Mouse (Mus musculus): Measurements from ENCODE around the gene Hist2h3c1. TPM values are rescaled to one million over a fixed set of nuclear protein-coding genes. Genes with fewer than 3 reads are reported as not detected.

Gene Hist2h3c1
- not detected for polyA plus RNA-seq (2017; shearing (Covaris generic))

GRCm38 (mm10) chr3:96246427-96246856, at the start of gene Hist2h3c1:
TSS of gene Hist2h3c1 (plus strand) at chr3:96246685.

DNA sequence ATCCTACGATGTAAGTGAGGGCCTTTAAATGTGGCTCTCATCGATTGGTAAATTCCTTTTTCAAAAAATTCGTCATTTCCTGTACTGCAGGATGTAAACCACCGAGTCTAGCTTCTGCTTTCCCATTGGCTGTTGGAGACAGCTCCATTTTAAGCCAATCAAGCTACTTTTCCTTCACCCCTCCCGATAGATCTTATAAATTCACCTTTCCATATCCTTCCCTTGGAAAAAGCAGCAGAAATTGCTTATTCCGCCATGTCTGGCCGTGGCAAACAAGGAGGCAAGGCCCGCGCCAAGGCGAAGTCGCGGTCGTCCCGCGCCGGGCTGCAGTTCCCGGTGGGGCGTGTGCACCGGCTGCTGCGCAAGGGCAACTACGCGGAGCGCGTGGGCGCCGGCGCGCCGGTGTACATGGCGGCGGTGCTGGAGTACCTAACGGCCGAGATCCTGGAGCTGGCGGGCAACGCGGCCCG, 26.8 kb upstream of the Hist2h3c1 start, which contains the start of the genes Bola1 and Hist2h2ab:
TSS of gene Bola1 (minus strand) at position 49 of the 470 bp plus-strand sequence.
TSS of gene Hist2h2ab (plus strand) at position 205 of the 470 bp plus-strand sequence.

GRCm38 (mm10) chr3:96220765-96221639, 25.5 kb upstream of the Hist2h3c1 start, which contains the start of the genes Hist2h2ac and Hist2h2be:
TSS of gene Hist2h2ac (minus strand) at chr3:96220880.
TSS of gene Hist2h2be (plus strand) at chr3:96221119.

DNA sequence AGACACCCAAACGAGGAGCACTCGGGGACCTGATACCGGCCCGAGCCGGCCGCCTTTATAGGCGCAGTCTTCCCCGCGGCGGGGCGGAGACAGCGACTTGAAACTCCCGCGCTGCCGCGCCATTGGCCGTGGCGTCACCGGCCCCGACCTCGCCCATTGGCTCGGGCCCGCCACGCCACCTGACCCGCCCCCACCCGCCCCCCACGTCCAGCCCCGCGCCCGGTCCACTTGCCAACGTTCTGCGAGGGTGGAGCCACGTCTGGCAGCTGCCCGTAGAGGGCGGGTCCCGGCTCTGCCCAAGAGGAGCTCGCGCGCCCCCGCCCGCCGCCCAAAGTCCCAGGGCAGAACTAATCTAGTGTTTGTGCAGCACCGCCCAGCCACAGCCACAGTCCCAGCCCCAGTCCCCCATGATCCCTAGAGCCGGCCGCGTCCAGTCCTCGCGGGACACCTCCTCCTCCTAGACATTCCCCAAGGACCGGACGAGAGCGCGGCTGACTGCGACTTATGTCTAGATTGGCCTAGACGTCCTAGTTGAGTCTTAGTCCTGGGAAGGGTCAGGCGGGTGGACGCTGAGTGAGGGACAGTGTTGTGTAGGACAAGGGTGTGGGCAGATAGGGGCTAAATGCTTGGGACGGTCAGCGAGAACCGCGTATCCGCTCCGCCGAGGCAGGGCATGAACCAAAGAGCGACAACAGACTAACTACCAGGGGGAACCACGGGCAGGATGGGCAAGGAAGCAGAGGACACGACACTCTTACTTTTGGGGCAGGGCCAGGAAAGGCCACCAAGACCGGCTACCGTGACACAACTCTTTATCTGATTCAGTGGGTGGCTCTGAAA, 7.3 kb upstream of the Hist2h3c1 start, which contains the start of gene Hist2h3c2:
TSS of gene Hist2h3c2 (minus strand) at position 174 of the 840 bp plus-strand sequence.

GRCm38 (mm10) chr3:96239949-96240798, 6.3 kb upstream of the Hist2h3c1 start, which contains the start of gene Hist2h2aa2:
TSS of gene Hist2h2aa2 (minus strand) at chr3:96240276.

GRCm38 (mm10) chr3:96245003-96245886, 1.2 kb upstream of the Hist2h3c1 start, which contains the start of gene Hist2h2aa1:
TSS of gene Hist2h2aa1 (plus strand) at chr3:96245497.

DNA sequence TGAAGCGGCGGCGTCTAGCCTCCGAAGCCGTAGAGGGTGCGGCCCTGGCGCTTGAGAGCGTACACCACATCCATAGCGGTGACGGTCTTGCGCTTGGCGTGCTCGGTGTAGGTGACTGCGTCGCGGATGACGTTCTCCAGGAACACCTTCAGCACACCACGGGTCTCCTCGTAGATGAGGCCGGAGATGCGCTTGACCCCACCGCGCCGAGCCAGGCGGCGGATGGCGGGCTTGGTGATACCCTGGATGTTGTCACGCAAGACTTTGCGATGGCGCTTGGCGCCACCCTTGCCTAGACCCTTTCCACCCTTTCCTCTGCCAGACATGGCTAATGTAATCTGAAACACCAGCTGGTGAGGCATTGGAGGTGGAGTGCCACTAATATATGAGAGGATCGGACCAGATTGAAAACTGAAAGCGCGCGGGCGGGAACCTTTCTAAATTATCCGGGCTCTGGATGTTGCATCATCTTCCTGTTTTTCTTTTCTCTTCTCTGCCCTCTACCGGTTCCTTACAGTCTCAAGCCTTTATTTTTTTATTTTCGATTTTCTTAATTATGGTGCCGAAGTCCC, 16.6 kb downstream of the Hist2h3c1 start, which contains the start of gene Hist2h4:
TSS of gene Hist2h4 (minus strand) at position 333 of the 572 bp plus-strand sequence.

DNA sequence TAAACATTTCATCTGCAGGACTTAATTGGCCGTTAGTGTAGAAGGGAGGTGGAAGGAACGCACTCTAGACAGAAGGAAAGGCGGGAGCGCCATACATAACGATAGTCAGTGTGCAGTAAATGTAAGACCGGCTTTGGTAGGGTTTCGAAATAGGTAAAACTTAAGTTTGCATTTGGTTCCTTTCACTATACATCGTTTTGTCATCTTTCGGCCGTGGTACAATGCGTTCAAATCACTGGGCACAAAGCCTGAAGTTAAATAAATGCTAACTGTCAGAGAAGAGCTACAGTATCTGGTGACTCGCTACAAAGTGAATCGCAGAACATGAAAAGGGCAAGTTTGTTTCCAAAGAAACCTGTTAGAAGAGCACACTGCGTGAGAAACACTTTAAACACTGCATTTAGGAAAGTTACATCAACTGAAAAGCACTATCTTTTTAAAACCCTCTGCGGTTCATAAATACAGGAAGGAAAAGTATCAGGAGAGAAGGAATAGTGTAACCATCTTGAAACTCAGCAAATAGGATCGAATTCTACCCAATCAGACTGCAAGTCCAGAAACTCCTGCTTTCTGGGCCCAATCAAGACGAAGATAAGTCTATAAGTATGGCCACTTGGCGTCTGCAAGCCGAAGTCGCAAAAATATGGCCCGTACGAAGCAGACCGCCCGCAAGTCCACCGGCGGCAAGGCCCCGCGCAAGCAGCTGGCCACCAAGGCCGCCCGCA, 21.7 kb downstream of the Hist2h3c1 start, which contains the start of gene Hist2h3b:
TSS of gene Hist2h3b (plus strand) at position 604 of the 725 bp plus-strand sequence.

DNA sequence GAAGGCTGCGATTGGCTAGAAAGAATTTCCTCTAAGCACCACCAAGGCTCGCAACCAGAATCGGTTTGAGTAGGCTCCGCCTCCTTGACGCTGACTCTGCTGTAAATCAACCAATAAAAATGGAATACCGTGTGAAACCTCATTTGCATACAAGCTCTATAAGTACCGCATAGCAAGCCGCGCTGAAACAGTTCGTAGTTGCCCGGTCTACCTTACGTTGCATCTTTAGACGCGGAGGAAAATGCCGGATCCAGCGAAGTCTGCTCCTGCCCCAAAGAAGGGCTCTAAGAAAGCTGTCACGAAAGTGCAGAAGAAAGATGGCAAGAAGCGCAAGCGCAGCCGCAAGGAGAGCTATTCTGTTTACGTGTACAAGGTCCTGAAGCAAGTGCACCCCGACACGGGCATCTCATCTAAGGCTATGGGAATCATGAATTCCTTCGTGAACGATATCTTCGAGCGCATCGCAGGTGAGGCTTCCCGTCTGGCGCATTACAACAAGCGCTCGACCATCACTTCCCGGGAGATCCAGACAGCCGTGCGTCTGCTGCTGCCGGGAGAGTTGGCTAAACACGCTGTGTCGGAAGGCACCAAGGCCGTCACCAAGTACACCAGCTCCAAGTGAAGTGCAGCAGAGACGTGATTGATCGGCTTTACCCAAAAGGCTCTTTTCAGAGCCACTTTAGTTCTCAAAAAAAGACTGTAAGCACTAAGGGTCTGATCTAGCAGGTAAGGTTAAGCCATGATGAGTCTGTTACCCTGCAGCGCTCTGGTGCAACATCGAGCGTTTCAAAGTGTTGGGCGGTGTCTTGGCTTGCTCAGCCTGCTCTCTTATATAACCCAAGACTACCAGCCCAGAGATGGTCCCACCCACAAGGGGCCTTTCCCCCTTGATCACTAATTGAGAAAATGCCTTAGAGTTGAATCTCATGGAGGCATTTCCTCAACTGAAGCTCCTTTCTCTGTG, 23.3 kb downstream of the Hist2h3c1 start, which contains the start of gene Hist2h2bb:
TSS of gene Hist2h2bb (plus strand) at position 242 of the 964 bp plus-strand sequence.

DNA sequence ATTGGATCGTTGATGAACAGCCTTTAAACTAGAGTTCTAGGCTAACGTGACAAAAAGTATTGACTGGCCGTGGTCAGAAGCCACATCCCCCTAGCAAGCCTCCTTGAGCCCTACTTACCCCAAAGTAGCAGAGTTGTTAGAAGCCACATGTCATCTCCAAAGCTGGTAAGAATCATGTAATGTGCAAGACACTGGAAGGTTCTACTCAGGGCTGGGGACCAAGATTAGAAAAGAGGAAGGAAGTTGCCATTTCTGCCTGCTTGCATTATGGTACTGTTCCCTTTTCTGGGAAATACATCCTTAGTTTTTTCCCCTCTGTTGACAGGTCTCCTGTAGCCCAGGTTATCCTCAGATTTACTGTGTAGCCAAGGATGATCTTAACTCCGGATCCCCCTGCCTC, 47.3 kb downstream of the Hist2h3c1 start, which contains the start of gene Fcgr1:
TSS of gene Fcgr1 (minus strand) at position 183 of the 400 bp plus-strand sequence.

Other genes with a start within 250 kb of the Hist2h3c1 start
- gene Vps45, start 188.2 kb upstream of the Hist2h3c1 start, polyA plus RNA-seq (2017; shearing (Covaris generic)), result 19.4 TPM
- 12.6 TPM for gene Otud7b, start 142.2 kb upstream of the Hist2h3c1 start, polyA plus RNA-seq (2017; shearing (Covaris generic))
- gene Mtmr11, start 84.7 kb upstream of the Hist2h3c1 start, polyA plus RNA-seq (2017; shearing (Covaris generic)), result 0.37 TPM
- gene Sf3b4, start 74.4 kb upstream of the Hist2h3c1 start, polyA plus RNA-seq (2017; shearing (Covaris generic)), result 123 TPM
- gene Sv2a, start 65.5 kb upstream of the Hist2h3c1 start, polyA plus RNA-seq (2017; shearing (Covaris generic)), result 0.40 TPM
- gene Bola1, start 27.0 kb upstream of the Hist2h3c1 start, polyA plus RNA-seq (2017; shearing (Covaris generic)), result 7.2 TPM
- 1.2 TPM for gene Hist2h2ab, start 26.8 kb upstream of the Hist2h3c1 start, polyA plus RNA-seq (2017; shearing (Covaris generic))
- 9.3 TPM for gene Hist2h2ac, start 25.8 kb upstream of the Hist2h3c1 start, polyA plus RNA-seq (2017; shearing (Covaris generic))
- gene Hist2h2be, start 25.6 kb upstream of the Hist2h3c1 start, polyA plus RNA-seq (2017; shearing (Covaris generic)), result 1.2 TPM
- not detected for gene Hist2h3c2, start 7.6 kb upstream of the Hist2h3c1 start, polyA plus RNA-seq (2017; shearing (Covaris generic))
- 35.5 TPM for gene Hist2h2aa2, start 6.4 kb upstream of the Hist2h3c1 start, polyA plus RNA-seq (2017; shearing (Covaris generic))
- gene Hist2h2aa1, start 1.2 kb upstream of the Hist2h3c1 start, polyA plus RNA-seq (2017; shearing (Covaris generic)), result not detected
- 1.7 TPM for gene Hist2h4, start 16.6 kb downstream of the Hist2h3c1 start, polyA plus RNA-seq (2017; shearing (Covaris generic))
- 5.1 TPM for gene Hist2h3b, start 22.0 kb downstream of the Hist2h3c1 start, polyA plus RNA-seq (2017; shearing (Covaris generic))
- gene Hist2h2bb, start 23.1 kb downstream of the Hist2h3c1 start, polyA plus RNA-seq (2017; shearing (Covaris generic)), result 4.8 TPM
- gene Fcgr1, start 47.3 kb downstream of the Hist2h3c1 start, polyA plus RNA-seq (2017; shearing (Covaris generic)), result not detected
- gene BC107364, start 205.6 kb downstream of the Hist2h3c1 start, polyA plus RNA-seq (2017; shearing (Covaris generic)), result not detected

All from effector memory CD4-positive, alpha-beta T cell, adult 7 months (primary cell).